Mouse (Mus musculus): ENCODE measurements around the gene Ppl.

DNA sequence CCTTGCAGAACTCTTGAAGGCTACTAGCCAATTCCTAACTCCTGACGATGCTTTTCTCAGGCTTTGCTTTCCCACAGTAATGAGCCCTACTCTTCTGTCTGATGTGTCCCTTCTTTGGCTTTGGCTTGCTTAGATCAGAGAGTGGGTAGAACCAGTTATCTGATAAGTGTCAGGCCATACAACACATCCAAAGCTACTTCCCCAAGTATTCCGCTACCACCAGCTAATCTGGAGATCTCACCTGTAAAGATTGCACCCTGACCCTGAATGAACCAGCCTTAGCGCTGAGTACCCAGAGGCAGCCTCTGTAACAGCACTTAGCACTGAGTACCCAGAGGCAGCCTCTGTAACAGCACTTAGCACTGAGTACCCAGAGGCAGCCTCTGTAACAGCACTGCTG is 86.9 kb downstream of the Ppl start:
- TF ChIP-seq CTCF (IDR thresholded peaks at IDR 0.05; ENCODE audit: extremely low read depth, insufficient read length, insufficient replicate concordance, low read depth, low read length) (no peak), POLR2A (IDR thresholded peaks at IDR 0.05; ENCODE audit: low read depth, low read length) (no peak)
